8 mouse cellular contexts compared by ENCODE assay signal in the genomic region with DNA sequence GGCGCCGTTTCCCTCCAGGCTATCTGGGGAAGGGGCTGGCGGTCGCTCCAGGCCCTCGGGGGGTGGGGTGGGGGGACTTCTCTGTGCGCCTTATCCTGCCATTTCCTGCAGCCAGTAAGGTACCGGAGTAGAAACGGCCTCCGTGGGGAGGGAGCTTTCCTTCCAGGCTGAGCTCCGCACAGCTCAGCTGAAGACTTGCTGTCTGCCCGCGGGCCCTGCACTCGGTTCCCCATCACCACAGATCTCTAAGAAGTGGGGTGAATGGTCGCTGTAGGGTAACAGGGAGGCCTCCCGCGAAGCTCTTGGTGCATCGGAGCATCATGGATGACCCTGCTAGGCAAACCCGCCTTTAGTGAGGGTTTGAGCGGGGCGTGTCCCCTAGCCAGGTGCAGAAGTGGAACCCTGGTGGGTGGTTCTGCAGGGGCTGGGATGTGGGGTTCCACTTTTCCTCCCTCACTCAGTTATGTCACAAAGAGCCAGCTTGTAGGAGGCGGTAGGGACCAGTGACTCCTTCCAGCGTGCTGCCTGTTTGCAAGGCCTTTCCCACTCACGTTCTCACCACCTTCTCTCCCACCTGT. TPM values are rescaled to one million over a fixed set of nuclear protein-coding genes. Genes with fewer than 3 reads are reported as not detected.
DNase-seq lines count a peak whose midpoint lies in the region; ATAC-seq and TF ChIP-seq lines count a peak whose summit lies in the region.

No protein-coding gene starts in this region.

- peaks cover 9% of the 10 kb centered on the region for H3K4me1 ChIP-seq in cortical plate, adult 2 months (ENCODE audit: control insufficient read depth, insufficient read depth, low read length)
- peaks cover 61% of the 10 kb centered on the region for H3K4me1 ChIP-seq in hindbrain, embryonic 13.5 days (replicated peaks)
- peaks cover 50% of the 10 kb centered on the region for H3K4me1 ChIP-seq in midbrain, embryonic 15.5 days

- peak overlapping the region; percentile 99 for H3K4me2 ChIP-seq in hindbrain, embryonic 13.5 days
- H3K4me2 ChIP-seq in midbrain, embryonic 15.5 days = peak overlapping the region; percentile 76

- peak overlapping the region; percentile 95 for H3K4me3 ChIP-seq in left cerebral cortex, adult 2 months
- peak overlapping the region; percentile 92 for H3K4me3 ChIP-seq in cortical plate, adult 2 months (ENCODE audit: insufficient read depth, low read length)
- H3K4me3 ChIP-seq in hindbrain, embryonic 13.5 days = peak overlapping the region; percentile 62
- peak overlapping the region; percentile 52 for H3K4me3 ChIP-seq in midbrain, embryonic 15.5 days

- DNase-seq in left cerebral cortex, adult 2 months (ENCODE audit: extremely low spot score in 1 of 2, low spot score in 2 of 2) = peak in 1 of 2 experiments; percentile 61
- no peak for DNase-seq in left cerebral cortex, adult 11 months (ENCODE audit: low spot score)
- DNase-seq in cerebellum, adult 11 months = no peak
- DNase-seq in ovary, adult 18-20 months (ENCODE audit: low spot score) = no peak

- peak overlapping the region; percentile 90 for H3K27ac ChIP-seq in left cerebral cortex, adult 2 months
- H3K27ac ChIP-seq in cortical plate, adult 2 months (ENCODE audit: insufficient read depth, low read length) = peak overlapping the region; percentile 92
- peak overlapping the region; percentile 79 for H3K27ac ChIP-seq in hindbrain, embryonic 13.5 days
- H3K27ac ChIP-seq in midbrain, embryonic 15.5 days = peak overlapping the region; percentile 80

- WGBS in hindbrain, embryonic 13.5 days = 9% methylated on average over 23 of the region's 23 CpGs
- 8% methylated on average over 23 of the region's 23 CpGs for WGBS in midbrain, embryonic 15.5 days

- H3K27me3 ChIP-seq in hindbrain, embryonic 13.5 days = peaks cover 45% of the 10 kb centered on the region
- 0 out of 2 replicates have a peak, but pooled peaks cover 5% of the 10 kb centered on the region for H3K27me3 ChIP-seq in midbrain, embryonic 15.5 days (replicated peaks)

- peak; percentile 11; the same call in 1 of the 2 replicates for ATAC-seq in hindbrain, embryonic 13.5 days (ENCODE audit: low FRiP score)
- peak; percentile 21; the same call in 1 of the 2 replicates for ATAC-seq in midbrain, embryonic 15.5 days (replicated peaks)
- no peak for ATAC-seq in megakaryocyte-erythroid progenitor cell, adult 5-6 weeks (replicated peaks; ENCODE audit: low FRiP score, low TSS enrichment, poor library complexity, severe bottlenecking)

- peak overlapping the region; percentile 82 for H3K9ac ChIP-seq in hindbrain, embryonic 13.5 days
- H3K9ac ChIP-seq in midbrain, embryonic 15.5 days = peak overlapping the region; percentile 55

- TF ChIP-seq POLR2A in cortical plate, adult 2 months (IDR thresholded peaks at IDR 0.05; ENCODE audit: extremely low read depth, insufficient read depth, low read length) = no peak

- no peaks in the 10 kb centered on the region for H3K9me3 ChIP-seq in hindbrain, embryonic 13.5 days
- no peaks in the 10 kb centered on the region for H3K9me3 ChIP-seq in midbrain, embryonic 15.5 days

- H3K36me3 ChIP-seq in hindbrain, embryonic 13.5 days = no peaks in the 10 kb centered on the region
- no peaks in the 10 kb centered on the region for H3K36me3 ChIP-seq in midbrain, embryonic 15.5 days (replicated peaks)

- intact Hi-C loops in left cerebral cortex, adult 2 months (cut with DNase I) = loop anchor here (2.0 kb wide), 1 partner anchor 24 kb away; no protein-coding TSS in a partner anchor

- TF ChIP-seq CTCF in left cerebral cortex, adult 2 months (IDR thresholded peaks at IDR 0.05) = no peak
- TF ChIP-seq CTCF in cortical plate, adult 2 months (IDR thresholded peaks at IDR 0.05; ENCODE audit: extremely low read depth, insufficient read depth, low read length) = no peak

RNA-seq across cellular contexts. Expression of gene Ppp1r16b, which starts 3.3 kb away (rescaled TPM):
- total RNA-seq in left cerebral cortex, adult 2 months (2021) = 100 to 1,000 TPM; 135 to 138 TPM
- polyA plus RNA-seq in cortical plate, adult 2 months (2012; rRNA removed) = 51.5 and 55.4 TPM in 2 replicates
- polyA plus RNA-seq in hindbrain, embryonic 13.5 days (2015; fragmentation: Nextera tagmentation; extraction: Ambion mirVana) = 8.0 and 8.5 TPM in 2 replicates
- polyA plus RNA-seq in midbrain, embryonic 15.5 days (2015; fragmentation: Nextera tagmentation; extraction: Ambion mirVana) = 21.0 and 23.4 TPM in 2 replicates
- total RNA-seq in megakaryocyte-erythroid progenitor cell, adult 5-6 weeks (2014; fragmentation: Nextera tagmentation) = 2.4 and 5.0 TPM in 2 replicates
- total RNA-seq in megakaryocyte-erythroid progenitor cell, adult 5-6 weeks (2017) = 0.04 and 1.6 TPM in 2 replicates

RNA-seq across cellular contexts. Expression of gene Actr5, which starts 43.8 kb away (rescaled TPM):
- total RNA-seq in left cerebral cortex, adult 2 months (2021) = 10 to 100 TPM; 11.0 to 12.4 TPM
- polyA plus RNA-seq in cortical plate, adult 2 months (2012; rRNA removed) = 6.9 and 7.4 TPM in 2 replicates
- polyA plus RNA-seq in hindbrain, embryonic 13.5 days (2015; fragmentation: Nextera tagmentation; extraction: Ambion mirVana) = 12.4 and 12.6 TPM in 2 replicates
- polyA plus RNA-seq in midbrain, embryonic 15.5 days (2015; fragmentation: Nextera tagmentation; extraction: Ambion mirVana) = 11.7 and 12.8 TPM in 2 replicates
- 13.8 and 21.1 TPM in 2 replicates for total RNA-seq in megakaryocyte-erythroid progenitor cell, adult 5-6 weeks (2014; fragmentation: Nextera tagmentation)
- 16.2 and 31.5 TPM in 2 replicates for total RNA-seq in megakaryocyte-erythroid progenitor cell, adult 5-6 weeks (2017)

RNA-seq across cellular contexts. Expression of gene Slc32a1, which starts 58.0 kb away (rescaled TPM):
- 10 to 100 TPM; 83.5 to 97.2 TPM for total RNA-seq in left cerebral cortex, adult 2 months (2021)
- polyA plus RNA-seq in cortical plate, adult 2 months (2012; rRNA removed) = 73.8 and 87.3 TPM in 2 replicates
- polyA plus RNA-seq in hindbrain, embryonic 13.5 days (2015; fragmentation: Nextera tagmentation; extraction: Ambion mirVana) = 6.6 and 8.1 TPM in 2 replicates
- polyA plus RNA-seq in midbrain, embryonic 15.5 days (2015; fragmentation: Nextera tagmentation; extraction: Ambion mirVana) = 9.8 and 10.5 TPM in 2 replicates
- total RNA-seq in megakaryocyte-erythroid progenitor cell, adult 5-6 weeks (2014; fragmentation: Nextera tagmentation) = not detected in 2 replicates
- not detected in 2 replicates for total RNA-seq in megakaryocyte-erythroid progenitor cell, adult 5-6 weeks (2017)
